Mouse (Mus musculus): ENCODE results near the gene Sele. TPM values are rescaled to one million over a fixed set of nuclear protein-coding genes. Genes with fewer than 3 reads are reported as not detected.
"Not testable (repeated sequence)": the region's sequence is repeated elsewhere in the genome, so short reads cannot be mapped to it uniquely, and the experiment has no call there.

Gene Sele
- total RNA-seq (2021), result under 1 TPM in 1 of 2 experiments, not detected in 1; 0.08 TPM
- long read RNA-seq, experiment 1, result 0 reads
- long read RNA-seq, experiment 2, result 0 reads

GRCm38 (mm10) chr1:164047934-164048333 lies at the start of gene Sele:
Gene Sele (plus strand): TSS chr1:164048234.
- no peak for DNase-seq

DNA sequence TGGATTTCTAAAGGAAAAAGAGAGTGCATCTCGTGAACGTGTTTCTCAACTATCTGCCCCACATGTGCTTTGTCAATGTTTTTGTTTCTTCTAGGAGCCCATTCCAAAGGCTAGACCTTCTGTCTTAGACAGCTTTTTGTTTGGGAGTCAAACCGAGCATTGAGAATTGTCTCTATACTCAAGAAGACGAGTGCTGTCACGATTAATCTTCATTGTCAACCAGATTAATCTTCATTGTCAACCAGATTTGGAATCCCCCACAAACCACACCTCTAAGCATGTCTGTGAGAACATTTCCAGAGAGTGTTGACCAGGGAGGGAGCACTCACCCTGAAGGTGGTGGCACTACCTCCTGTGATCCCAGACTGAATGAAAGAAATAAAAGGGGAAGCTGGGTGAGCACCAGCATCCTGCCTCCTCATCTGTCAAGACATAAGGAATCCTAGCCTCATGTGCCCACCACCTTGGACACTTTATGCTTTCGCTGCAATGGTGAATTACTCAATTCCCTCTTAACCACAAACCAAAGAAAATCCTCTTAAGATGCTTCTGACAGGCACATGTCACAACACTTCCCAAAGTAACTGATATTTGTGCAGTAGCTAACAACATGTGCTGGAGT lies 46.1 kb upstream of the Sele start:
- DNase-seq, result no peak

DNA sequence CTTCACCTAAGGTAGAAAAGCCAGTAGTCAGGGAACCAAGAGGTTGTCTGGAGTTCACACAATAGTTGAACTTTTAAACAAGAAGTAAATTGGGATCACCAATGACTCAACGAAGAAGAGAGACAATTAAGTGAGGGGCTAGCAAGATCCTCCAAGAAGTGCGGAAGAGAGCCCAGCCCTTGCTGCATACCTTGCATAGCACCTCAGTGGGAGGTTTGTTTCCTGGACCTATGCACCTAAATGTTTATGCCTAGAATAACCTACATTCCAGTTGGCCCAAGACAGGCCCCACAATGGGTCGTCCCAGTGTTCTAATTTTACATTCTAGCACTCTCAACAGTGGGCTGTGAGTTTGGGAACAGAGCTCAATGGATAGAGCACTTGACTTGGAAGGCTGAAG lies 43.7 kb upstream of the Sele start:
- no peak for DNase-seq

GRCm38 (mm10) chr1:164009235-164009634 lies 38.8 kb upstream of the Sele start:
- no peak for DNase-seq

DNA sequence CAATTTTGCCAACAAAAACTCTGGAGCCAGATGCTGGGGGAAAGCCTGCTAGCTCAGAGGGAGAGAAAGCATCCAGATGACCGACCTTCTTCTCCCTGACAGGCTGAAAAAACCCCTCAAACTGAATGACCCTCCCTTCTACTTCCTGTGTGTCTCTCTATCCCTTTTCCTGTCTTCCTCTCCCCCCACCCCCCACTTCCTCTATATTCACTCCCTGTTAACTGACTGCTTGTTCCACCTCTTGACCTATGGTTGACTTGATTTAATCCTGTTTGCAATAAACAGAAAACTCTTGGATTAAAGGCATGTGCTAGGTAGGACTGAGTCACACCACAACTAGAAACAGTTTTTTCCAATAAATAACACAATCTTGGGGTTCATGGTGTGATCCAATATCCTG lies 33.4 kb upstream of the Sele start:
- DNase-seq, result no peak

DNA sequence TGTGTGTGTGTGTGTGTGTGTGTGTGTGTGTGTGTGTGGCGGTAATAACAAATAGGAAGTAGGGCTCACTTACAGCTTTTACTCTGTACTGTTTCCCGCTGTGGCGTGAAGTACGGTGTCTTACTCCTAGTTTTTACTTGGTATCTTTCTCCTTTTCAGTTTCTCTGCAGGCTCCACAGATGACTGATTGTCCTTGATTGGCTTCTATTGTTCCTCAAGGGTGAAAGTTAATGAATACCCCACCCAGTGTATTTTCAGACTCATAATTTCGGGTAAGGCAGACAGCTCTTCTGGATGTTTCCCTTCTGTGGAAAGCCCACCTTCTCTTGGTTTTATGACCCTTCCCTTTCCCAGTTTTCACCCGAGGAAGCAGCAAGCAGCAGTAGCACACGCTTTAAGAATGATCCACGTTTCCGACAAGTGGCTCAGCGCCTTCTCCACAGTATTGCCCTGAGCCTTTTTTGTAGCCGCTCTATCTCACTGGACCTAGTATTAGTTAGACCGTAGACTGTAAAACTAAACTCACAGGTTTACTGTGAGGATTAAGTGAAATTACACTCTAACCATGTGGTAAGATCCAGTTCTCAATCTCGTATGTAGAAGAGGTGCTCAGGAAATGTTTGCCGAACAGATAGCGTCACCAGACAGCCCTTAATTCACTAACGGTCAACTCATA lies 29.7 kb upstream of the Sele start:
- no peak for DNase-seq

DNA sequence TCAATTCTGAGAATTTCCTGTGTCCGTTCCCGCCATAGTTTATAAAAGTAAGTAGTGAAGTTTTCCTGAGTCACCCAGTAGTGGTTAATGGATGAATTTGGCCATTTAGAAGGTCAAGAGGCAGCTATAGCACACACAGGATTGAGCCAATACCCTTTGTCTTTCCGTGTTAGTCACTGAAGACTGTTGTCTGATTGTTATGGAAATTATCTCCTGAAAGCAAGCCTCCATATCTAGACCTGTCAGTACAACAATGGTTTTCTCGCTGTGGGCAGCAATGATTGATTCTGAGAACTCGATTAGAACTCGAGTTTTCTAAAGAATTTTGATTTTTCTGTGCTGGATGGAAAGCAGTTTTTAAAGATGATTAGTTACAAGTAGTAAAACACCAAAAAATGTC lies 28.2 kb upstream of the Sele start:
- DNase-seq, result no peak

GRCm38 (mm10) chr1:164020746-164021145 lies 27.3 kb upstream of the Sele start:
- DNase-seq, result not testable (repeated sequence)

DNA sequence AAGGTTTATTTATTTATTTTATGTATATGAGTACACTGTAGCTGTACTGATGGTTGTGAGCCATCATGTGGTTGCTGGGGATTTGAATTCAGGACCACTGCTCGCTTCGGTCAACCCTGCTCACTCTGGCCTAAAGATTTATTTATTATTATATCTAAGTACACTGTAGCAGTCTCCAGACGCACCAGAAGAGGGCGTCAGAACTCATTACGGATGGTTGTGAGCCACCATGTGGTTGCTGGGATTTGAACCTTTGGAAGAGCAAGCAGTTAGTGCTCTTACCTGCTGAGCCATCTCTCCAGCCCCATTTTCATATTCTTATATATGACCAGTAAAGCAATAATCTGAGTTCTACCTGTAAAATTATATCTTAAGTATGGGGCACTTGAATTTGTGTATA lies 25.9 kb upstream of the Sele start:
- not testable (repeated sequence) for DNase-seq

GRCm38 (mm10) chr1:164025685-164026084 lies 22.3 kb upstream of the Sele start:
- DNase-seq, result no peak

- no peak for DNase-seq
Observed at GRCm38 (mm10) chr1:164027416-164027815, 20.6 kb upstream of the Sele start.

GRCm38 (mm10) chr1:164040385-164041135 lies 7.5 kb upstream of the Sele start:
- DNase-seq, result no peak

GRCm38 (mm10) chr1:164043549-164043948 lies 4.5 kb upstream of the Sele start:
- DNase-seq, result no peak

DNA sequence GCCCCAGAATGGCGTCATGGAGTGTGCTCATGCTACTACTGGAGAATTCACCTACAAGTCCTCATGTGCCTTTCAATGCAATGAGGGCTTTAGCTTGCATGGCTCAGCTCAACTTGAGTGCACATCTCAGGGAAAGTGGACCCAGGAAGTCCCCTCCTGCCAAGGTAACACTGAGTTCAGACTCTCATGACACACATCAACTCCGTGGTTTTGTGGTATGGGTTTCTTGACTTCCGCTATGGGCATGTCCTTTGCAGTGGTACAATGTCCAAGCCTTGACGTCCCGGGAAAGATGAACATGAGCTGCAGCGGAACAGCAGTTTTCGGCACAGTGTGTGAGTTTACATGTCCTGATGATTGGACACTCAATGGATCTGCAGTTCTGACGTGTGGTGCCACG lies 5.5 kb downstream of the Sele start:
- no peak for DNase-seq

DNA sequence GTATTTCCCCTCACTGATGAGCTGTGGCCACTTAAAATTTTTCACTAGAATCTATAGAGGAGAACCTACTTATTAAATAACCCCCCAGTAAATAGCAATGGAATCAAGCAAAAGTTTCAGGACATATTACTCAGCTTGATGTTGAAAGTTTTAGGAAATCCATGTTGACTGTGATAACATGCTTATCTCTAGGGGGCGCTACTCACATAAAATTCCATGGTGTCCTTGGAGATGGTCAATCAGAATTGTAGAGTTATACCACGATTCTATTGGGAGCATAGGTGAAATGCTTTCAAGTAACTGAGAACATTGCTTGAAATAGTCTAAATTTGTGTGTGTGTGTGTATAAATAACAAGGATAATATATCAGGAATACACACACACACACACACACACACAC lies 6.8 kb downstream of the Sele start:
- DNase-seq, result no peak

GRCm38 (mm10) chr1:164060071-164060470 lies 12.0 kb downstream of the Sele start:
- no peak for DNase-seq

DNA sequence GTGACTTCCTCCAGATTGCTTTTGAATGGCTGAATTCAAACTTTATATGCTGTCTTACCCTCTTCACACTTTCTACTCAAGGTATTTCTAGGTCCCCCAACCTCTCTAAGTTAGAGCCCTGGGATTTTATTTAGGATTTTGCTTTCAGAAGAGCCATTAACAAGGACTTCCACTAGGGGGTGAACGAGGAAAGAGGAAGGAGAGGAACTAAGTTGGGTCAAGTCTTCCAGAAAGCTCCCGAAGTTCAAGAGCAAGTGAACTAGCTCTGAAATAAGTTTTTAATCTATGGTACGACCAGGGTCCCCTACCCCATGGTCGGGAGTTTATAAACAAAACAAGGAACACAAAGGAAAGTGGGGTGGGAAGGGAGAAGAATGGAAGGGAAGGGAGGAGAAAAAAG lies 13.2 kb downstream of the Sele start:
- DNase-seq, result no peak

DNA sequence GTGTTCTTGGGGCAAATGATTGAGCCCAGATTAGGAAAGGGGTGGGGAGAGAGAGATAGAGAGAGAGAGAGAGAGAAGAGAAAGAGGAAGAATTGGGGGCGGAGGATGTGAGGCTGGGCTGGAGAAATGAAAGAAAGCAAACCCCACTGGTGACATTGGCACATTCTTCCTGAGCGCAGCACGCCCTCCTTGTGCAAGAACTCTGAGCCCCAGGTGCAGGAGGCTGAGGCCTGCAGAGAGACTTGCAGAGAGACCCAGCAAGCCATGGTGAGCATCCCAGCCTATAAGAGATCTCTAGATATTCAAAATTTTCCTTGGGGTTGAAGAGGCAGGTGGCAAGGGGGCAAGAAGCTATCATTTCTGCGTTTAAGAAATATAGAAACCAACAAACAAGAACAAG lies 13.9 kb downstream of the Sele start, which contains the start of gene Sell:
Gene Sell, plus strand, starts transcription at position 58 of the 400 bp plus-strand sequence.
- peak; percentile 8 for DNase-seq

- no peak for DNase-seq
Observed at GRCm38 (mm10) chr1:164062856-164063255, 14.8 kb downstream of the Sele start.

DNA sequence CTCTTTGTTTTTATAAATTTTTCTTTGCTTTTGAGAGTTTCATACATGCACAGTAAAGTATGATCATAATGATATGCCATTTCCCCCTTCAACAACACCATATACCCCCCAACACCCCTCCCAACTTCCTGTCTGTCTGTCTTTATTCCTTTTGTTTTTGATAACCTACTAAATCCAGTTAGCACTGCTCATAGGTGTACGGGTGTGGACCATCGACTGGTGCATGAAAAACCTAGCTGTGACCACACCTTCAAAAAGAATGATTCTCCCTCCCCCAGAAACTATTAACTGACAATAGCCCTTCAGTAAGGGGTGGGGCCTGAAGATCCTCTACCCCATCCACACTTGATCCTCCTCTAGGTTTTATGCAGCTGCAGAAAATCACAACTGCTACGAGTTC lies 15.7 kb downstream of the Sele start:
- no peak for DNase-seq

DNA sequence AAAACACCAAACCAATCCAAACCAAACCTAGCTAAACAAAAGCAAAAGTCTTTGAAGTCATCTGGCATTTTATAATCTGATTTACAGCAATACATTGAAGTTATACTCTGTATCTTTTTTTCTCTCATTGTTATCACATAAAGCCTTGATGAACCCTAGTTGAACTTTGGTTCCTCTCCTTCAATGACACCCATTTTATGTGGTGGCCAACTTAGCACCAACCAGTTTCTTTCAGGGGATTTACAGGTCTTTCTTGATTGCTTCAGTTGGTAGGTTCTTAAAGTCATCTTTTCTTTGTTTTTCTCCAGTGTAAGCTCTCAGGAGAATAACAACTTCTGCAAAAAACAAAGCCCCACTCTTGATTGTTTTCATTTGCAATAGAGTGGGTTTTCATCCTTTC lies 21.2 kb downstream of the Sele start:
- DNase-seq, result no peak

- DNase-seq, result no peak
Observed at GRCm38 (mm10) chr1:164070461-164070860, 22.4 kb downstream of the Sele start.

DNA sequence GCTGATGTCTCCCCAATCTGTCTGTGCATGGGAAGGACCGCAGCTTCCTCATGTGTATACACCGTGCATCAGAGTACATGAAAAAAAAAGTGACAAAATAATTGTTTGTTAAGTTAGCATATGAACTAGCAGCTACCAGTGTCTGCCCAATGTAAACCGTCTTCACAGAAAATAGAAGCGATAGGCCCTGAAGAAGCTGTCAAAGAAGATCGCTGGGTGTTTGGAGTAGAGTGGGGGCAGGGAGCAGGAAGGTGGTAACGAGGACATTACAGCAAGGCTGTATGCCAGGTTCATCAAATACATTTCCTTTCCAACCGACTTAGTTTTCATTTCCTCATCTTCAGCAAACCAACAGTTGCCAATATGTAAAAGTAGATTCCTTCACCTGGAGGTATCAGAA lies 23.1 kb downstream of the Sele start:
- DNase-seq, result no peak
